Mouse (Mus musculus) forebrain, embryonic 11.5 days (tissue): Measurements from ENCODE around the gene Ift46. TPM values are rescaled to one million over a fixed set of nuclear protein-coding genes. Genes with fewer than 3 reads are reported as not detected.

Source experiments
- ATAC-seq: fragments of 200-750 bp; cut with Nextera tagmentation; replicated peaks from 2 replicates; pipeline ENCODE4 v1.8.0; 2017; ENCODE audit warnings: moderate TSS enrichment; ENCODE audit not compliant: low FRiP score
- DNase-seq: peaks from one replicate; pipeline ENCODE4 v3.0.0-alpha.2; 2017; ENCODE audit warnings: low spot score
- H3K27ac ChIP-seq: fragments of 300-500 bp; sonication (generic); 2 replicates; pipeline ENCODE4 v1.5.1; 2014; ENCODE audit warnings: low read depth, low read length
- H3K27me3 ChIP-seq: fragments of 300-500 bp; sonication (generic); 2 replicates; pipeline ENCODE4 v1.6.1; 2014; ENCODE audit warnings: mild to moderate bottlenecking, low read length, mixed read lengths; ENCODE audit not compliant: control insufficient read depth, insufficient read depth
- H3K36me3 ChIP-seq: fragments of 300-500 bp; sonication (generic); 2 replicates; pipeline ENCODE4 v1.6.1; 2014; ENCODE audit warnings: mild to moderate bottlenecking, low read length, moderate library complexity, mixed read lengths; ENCODE audit not compliant: control insufficient read depth, insufficient read depth
- H3K4me1 ChIP-seq: fragments of 300-500 bp; sonication (generic); replicated peaks from 2 replicates; pipeline ENCODE4 v1.6.1; 2014; ENCODE audit warnings: low read length, mixed read lengths; ENCODE audit not compliant: control insufficient read depth, insufficient read depth
- H3K4me2 ChIP-seq: fragments of 300-500 bp; sonication (generic); 2 replicates; pipeline ENCODE4 v1.6.1; 2014; ENCODE audit warnings: low read depth, mild to moderate bottlenecking, low read length, moderate library complexity, mixed read lengths; ENCODE audit not compliant: severe bottlenecking
- H3K4me3 ChIP-seq: fragments of 300-500 bp; sonication (generic); 2 replicates; pipeline ENCODE4 v1.5.1; 2014; ENCODE audit warnings: low read depth, low read length
- H3K9ac ChIP-seq: fragments of 300-500 bp; sonication (generic); 2 replicates; pipeline ENCODE4 v1.6.1; 2014; ENCODE audit warnings: low read length
- H3K9me3 ChIP-seq: fragments of 300-500 bp; sonication (generic); 2 replicates; pipeline ENCODE4 v1.6.1; 2016; ENCODE audit warnings: low read length, mixed read lengths; ENCODE audit not compliant: control insufficient read depth
- WGBS: fragments of 180-500 bp; shearing (Covaris S2); extraction: QIAGEN DNeasy Blood & Tissue Kit; methylation state at CpG from one replicate; pipeline ENCODE4 v1.1.7; 2014; 5-methylcytosine and 5-hydroxymethylcytosine counted together
- polyA plus RNA-seq: library from polyadenylated mRNA; unstranded; fragments of >200 nt; fragmentation: Nextera tagmentation; extraction: Ambion mirVana; gene quantifications from 2 replicates; pipeline ENCODE4 v1.2.1, GENCODE M21; 2014

Gene Ift46
- polyA plus RNA-seq, 1 experiment from 2014 or later, result 121 TPM

- Histone ChIP-seq H3K27ac (no peak overlapping the region), H3K9ac (peak overlapping the region; percentile 73), H3K4me2 (peak overlapping the region; percentile 99), H3K36me3 (no peaks in the 10 kb centered on the region), H3K9me3 (no peaks in the 10 kb centered on the region), H3K4me1 (peaks cover 10% of the 10 kb centered on the region), H3K4me3 (peak overlapping the region; percentile 59), H3K27me3 (peaks cover 3% of the 10 kb centered on the region; the same call in 1 of the 2 replicates)
- DNase-seq (peak; percentile 75), ATAC-seq (peak; percentile 63)
- WGBS, result under 1% methylated on average over 79 of the region's 79 CpGs
Measured at GRCm38 (mm10) chr9:44733671-44734523, 33.8 kb upstream of the Ift46 start.

DNA sequence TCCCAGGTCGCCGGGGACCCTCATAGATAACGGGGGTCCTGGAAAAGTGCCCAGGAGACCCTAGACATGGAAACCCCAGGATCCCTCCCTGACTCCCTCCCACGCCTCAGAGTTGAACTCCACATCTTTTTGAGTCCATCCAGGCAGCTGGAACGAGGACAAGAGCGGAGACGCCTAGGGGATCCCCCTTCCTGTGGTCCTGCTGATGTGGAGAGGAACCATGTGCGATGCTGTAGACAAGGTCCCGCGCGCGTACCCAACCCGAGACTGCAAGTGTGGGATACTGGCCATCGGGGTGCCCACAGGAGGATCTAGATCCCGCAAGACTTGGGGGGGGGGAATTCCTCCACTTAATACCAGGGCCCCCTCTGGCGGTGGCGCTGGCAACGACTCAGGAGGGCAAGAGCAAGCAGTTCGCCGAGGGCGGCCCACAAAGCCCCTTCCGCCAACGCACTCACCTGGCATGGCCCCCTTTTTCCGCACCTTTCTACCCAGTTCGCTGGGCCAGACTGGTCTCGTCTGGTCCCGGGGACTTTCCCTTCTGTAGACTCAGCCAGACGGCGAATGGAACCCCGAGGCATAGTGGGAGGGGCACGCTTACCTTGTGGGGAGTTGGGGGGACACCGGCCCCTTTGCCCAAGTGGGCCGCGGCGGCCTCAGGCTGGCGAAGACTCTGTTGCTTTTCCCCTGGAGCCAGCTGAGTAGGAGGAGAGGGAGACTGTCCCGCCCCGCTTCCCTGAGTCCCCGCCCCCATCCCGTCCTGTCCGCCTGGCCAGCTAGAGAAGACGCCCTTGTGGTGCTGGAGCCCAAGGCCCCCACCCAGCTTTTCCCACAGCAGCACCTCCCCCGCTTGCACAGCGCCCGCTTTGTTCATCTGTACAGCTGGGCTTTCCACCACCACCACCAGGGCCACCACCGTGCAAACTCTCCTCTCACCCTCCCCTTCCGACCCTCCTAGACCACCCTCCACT lies 32.9 kb upstream of the Ift46 start, which contains the start of gene Phldb1:
TSS of gene Phldb1 (minus strand) at position 675 of the 971 bp plus-strand sequence.
- Histone ChIP-seq H3K36me3 (no peaks in the 10 kb centered on the region), H3K4me3 (peak within 1 kb of the TSS; percentile 59), H3K9ac (peak within 1 kb of the TSS; percentile 73), H3K27me3 (peaks cover 3% of the 10 kb centered on the region; the same call in 1 of the 2 replicates), H3K4me2 (peak within 1 kb of the TSS; percentile 99), H3K4me1 (peaks cover 10% of the 10 kb centered on the region), H3K9me3 (no peaks in the 10 kb centered on the region), H3K27ac (no peak within 1 kb of the TSS)
- WGBS, result under 1% methylated on average over 47 of the region's 47 CpGs
- ATAC-seq (peak; percentile 83), DNase-seq (peak; percentile 86)

- no peak overlapping the region for H3K4me2 ChIP-seq
- 79% methylated on average over 6 of the region's 6 CpGs for WGBS
- H3K4me3 ChIP-seq, result no peak overlapping the region
- no peaks in the 10 kb centered on the region for H3K36me3 ChIP-seq
- no peak overlapping the region for H3K27ac ChIP-seq
- H3K9me3 ChIP-seq, result no peaks in the 10 kb centered on the region
- peaks cover 10% of the 10 kb centered on the region for H3K4me1 ChIP-seq
- no peak for DNase-seq
- peaks cover 3% of the 10 kb centered on the region; the same call in 1 of the 2 replicates for H3K27me3 ChIP-seq
- H3K9ac ChIP-seq, result no peak overlapping the region
- no peak for ATAC-seq
Measured at GRCm38 (mm10) chr9:44735886-44736285, 31.8 kb upstream of the Ift46 start.

- DNase-seq (no peak), ATAC-seq (no peak)
- H3K4me1 ChIP-seq, result peaks cover 10% of the 10 kb centered on the region
- H3K27me3 ChIP-seq, result peaks cover 3% of the 10 kb centered on the region; the same call in 1 of the 2 replicates
- no peak overlapping the region for H3K4me2 ChIP-seq
- no peak overlapping the region for H3K27ac ChIP-seq
- H3K4me3 ChIP-seq, result no peak overlapping the region
- H3K9me3 ChIP-seq, result no peaks in the 10 kb centered on the region
- WGBS, result 69% methylated on average over 2 of the region's 2 CpGs
- H3K9ac ChIP-seq, result no peak overlapping the region
- no peaks in the 10 kb centered on the region for H3K36me3 ChIP-seq
Measured at GRCm38 (mm10) chr9:44736301-44736700, 31.4 kb upstream of the Ift46 start.

- no peaks in the 10 kb centered on the region for H3K36me3 ChIP-seq
- H3K9me3 ChIP-seq, result no peaks in the 10 kb centered on the region
- WGBS, result 76% methylated on average over 8 of the region's 8 CpGs
- peaks cover 3% of the 10 kb centered on the region; the same call in 1 of the 2 replicates for H3K27me3 ChIP-seq
- peaks cover 10% of the 10 kb centered on the region for H3K4me1 ChIP-seq
- no peak for DNase-seq
- H3K4me3 ChIP-seq, result no peak overlapping the region
- no peak for ATAC-seq
- no peak overlapping the region for H3K4me2 ChIP-seq
- H3K9ac ChIP-seq, result no peak overlapping the region
- H3K27ac ChIP-seq, result no peak overlapping the region
Measured at GRCm38 (mm10) chr9:44737240-44737949, 30.3 kb upstream of the Ift46 start.

GRCm38 (mm10) chr9:44740663-44741192 lies 27.0 kb upstream of the Ift46 start:
- Histone ChIP-seq H3K4me2 (no peak overlapping the region), H3K27me3 (no peaks in the 10 kb centered on the region), H3K36me3 (peaks cover 3% of the 10 kb centered on the region; the same call in 1 of the 2 replicates), H3K9ac (no peak overlapping the region), H3K4me1 (no peaks in the 10 kb centered on the region), H3K27ac (no peak overlapping the region), H3K4me3 (no peak overlapping the region), H3K9me3 (no peaks in the 10 kb centered on the region)
- DNase-seq (no peak), ATAC-seq (no peak)
- WGBS, result 78% methylated on average over 1 of the region's 1 CpGs

DNA sequence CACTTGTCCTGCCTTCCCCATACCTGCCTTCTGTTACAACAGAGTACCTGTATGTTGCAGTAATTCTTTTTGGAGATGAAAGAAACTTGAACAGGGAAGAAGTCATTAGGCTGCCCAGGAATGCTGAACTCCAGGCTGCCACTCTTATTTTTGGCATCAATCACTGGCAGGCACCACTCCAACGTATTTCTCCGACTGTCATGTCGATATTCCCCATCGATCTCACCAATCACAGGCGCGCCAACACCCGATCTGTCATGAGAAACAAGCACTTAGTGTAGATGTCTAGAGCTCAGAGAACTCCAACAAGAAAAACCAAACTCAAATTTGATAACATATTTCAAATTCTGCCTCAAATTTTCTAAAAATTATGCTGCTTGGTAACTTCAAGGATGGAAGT lies 22.3 kb upstream of the Ift46 start:
- Histone ChIP-seq H3K27me3 (no peaks in the 10 kb centered on the region), H3K4me1 (no peaks in the 10 kb centered on the region), H3K4me2 (no peak overlapping the region), H3K4me3 (no peak overlapping the region), H3K9ac (no peak overlapping the region), H3K27ac (no peak overlapping the region), H3K9me3 (no peaks in the 10 kb centered on the region), H3K36me3 (peaks cover 10% of the 10 kb centered on the region; the same call in 1 of the 2 replicates)
- DNase-seq, result no peak
- no peak for ATAC-seq
- 94% methylated on average over 7 of the region's 7 CpGs for WGBS
